Mouse (Mus musculus) limb, embryonic 14.5 days (tissue): ENCODE results near the gene Gm28553. TPM values are rescaled to one million over a fixed set of nuclear protein-coding genes. Genes with fewer than 3 reads are reported as not detected.
"Not testable (repeated sequence)": the region's sequence is repeated elsewhere in the genome, so short reads cannot be mapped to it uniquely, and the experiment has no call there.

Experiments used
- ATAC-seq: fragments of 200-750 bp; cut with Nextera tagmentation; 2 replicates; pipeline ENCODE4 v1.8.0; 2017; ENCODE audit warnings: low read depth, moderate number of reproducible peaks, moderate TSS enrichment; ENCODE audit not compliant: low FRiP score
- DNase-seq: peaks from one replicate; pipeline ENCODE4 v3.0.0-alpha.2; 2015; ENCODE audit warnings: low spot score
- H3K27ac ChIP-seq: fragments of 300-500 bp; sonication (generic); replicated peaks from 2 replicates; pipeline ENCODE4 v1.5.1; 2014; ENCODE audit warnings: low read depth, mild to moderate bottlenecking, low read length, moderate library complexity, mixed read lengths
- H3K27me3 ChIP-seq: fragments of 300-500 bp; sonication (generic); 2 replicates; pipeline ENCODE4 v1.6.1; 2014; ENCODE audit warnings: low read length, mixed read lengths; ENCODE audit not compliant: control insufficient read depth, insufficient read depth
- H3K36me3 ChIP-seq: fragments of 300-500 bp; sonication (generic); 2 replicates; pipeline ENCODE4 v1.6.1; 2014; ENCODE audit warnings: mild to moderate bottlenecking, low read length, moderate library complexity, mixed read lengths; ENCODE audit not compliant: control insufficient read depth, insufficient read depth
- H3K4me1 ChIP-seq: fragments of 300-500 bp; sonication (generic); 2 replicates; pipeline ENCODE4 v1.6.1; 2014; ENCODE audit warnings: antibody characterized with exemption, low read length, mixed read lengths; ENCODE audit not compliant: control insufficient read depth, insufficient read depth
- H3K4me2 ChIP-seq: fragments of 300-500 bp; sonication (generic); replicated peaks from 2 replicates; pipeline ENCODE4 v1.6.1; 2014; ENCODE audit warnings: low read depth, mild to moderate bottlenecking, low read length, moderate library complexity; ENCODE audit not compliant: severe bottlenecking
- H3K4me3 ChIP-seq: fragments of 300-500 bp; sonication (generic); replicated peaks from 2 replicates; pipeline ENCODE4 v1.5.1; 2014; ENCODE audit warnings: low read length
- H3K9ac ChIP-seq: fragments of 300-500 bp; sonication (generic); 2 replicates; pipeline ENCODE4 v1.6.1; 2014; ENCODE audit warnings: mild to moderate bottlenecking, low read depth, low read length, moderate library complexity; ENCODE audit not compliant: severe bottlenecking
- H3K9me3 ChIP-seq: fragments of 300-500 bp; sonication (generic); 2 replicates; pipeline ENCODE4 v1.6.1; 2016; ENCODE audit warnings: low read length; ENCODE audit not compliant: control insufficient read depth
- WGBS: fragments of 180-500 bp; shearing (Covaris S2); extraction: QIAGEN DNeasy Blood & Tissue Kit; methylation state at CpG from one replicate; pipeline ENCODE4 v1.1.7; 2014; 5-methylcytosine and 5-hydroxymethylcytosine counted together
- polyA plus RNA-seq, 2 experiments: library from polyadenylated mRNA; depleted of rRNA in 1 of 2; stranded (reverse) in 1 of 2; unstranded in 1 of 2; fragments of >200 nt; fragmentation: Nextera tagmentation in 1 of 2; extraction: Ambion mirVana in 1 of 2; gene quantifications; 2 replicates each; pipeline versions ENCODE4 v1.2.1 to v1.2.3; 2012 to 2014

The Gm28553 gene
- polyA plus RNA-seq (2012; rRNA removed) = not detected in 2 replicates
- polyA plus RNA-seq (2014; fragmentation: Nextera tagmentation; extraction: Ambion mirVana) = not detected in 2 replicates

- H3K36me3 ChIP-seq, H3K27ac ChIP-seq, ATAC-seq, H3K9ac ChIP-seq, DNase-seq, H3K4me3 ChIP-seq, H3K4me2 ChIP-seq, H3K4me1 ChIP-seq, H3K9me3 ChIP-seq, H3K27me3 ChIP-seq: not testable (repeated sequence)
- WGBS = no CpG with 5 or more reads among the region's 5 CpGs
Measured at GRCm38 (mm10) chrY:48856197-48856596, at the start of gene Gm28553. Gene Gm28553, plus strand, starts transcription at chrY:48856497.
